Mouse (Mus musculus) MEL-GATA-1-ER (cell line): ENCODE measurements around the gene Adgrf5.
"Not testable (repeated sequence)": the region's sequence is repeated elsewhere in the genome, so short reads cannot be mapped to it uniquely, and the experiment has no call there.

Experiments used
- DNase-seq: peaks from one replicate; pipeline ENCODE4 v3.0.0-alpha.2; 2012; ENCODE audit warnings: low read depth; ENCODE audit errors: extremely low read depth

Adgrf5 gene

GRCm38 (mm10) chr17:43459737-43460230 is 99.5 kb downstream of the Adgrf5 start:
- no peak for DNase-seq

GRCm38 (mm10) chr17:43460245-43461181 is 100.3 kb downstream of the Adgrf5 start:
- DNase-seq = no peak

GRCm38 (mm10) chr17:43470039-43470438 is 109.8 kb downstream of the Adgrf5 start:
- DNase-seq = no peak

- DNase-seq = no peak
Observed at GRCm38 (mm10) chr17:43472558-43472957, 112.3 kb downstream of the Adgrf5 start.

- no peak for DNase-seq
Observed at GRCm38 (mm10) chr17:43474775-43475174, 114.5 kb downstream of the Adgrf5 start.

GRCm38 (mm10) chr17:43477621-43478020 is 117.4 kb downstream of the Adgrf5 start:
- no peak for DNase-seq

- DNase-seq = no peak
Observed at GRCm38 (mm10) chr17:43485982-43486381, 125.7 kb downstream of the Adgrf5 start.

- no peak for DNase-seq
Observed at GRCm38 (mm10) chr17:43488439-43489151, 128.3 kb downstream of the Adgrf5 start.

- DNase-seq = not testable (repeated sequence)
Observed at GRCm38 (mm10) chr17:43490371-43490770, 130.1 kb downstream of the Adgrf5 start.

- no peak for DNase-seq
Observed at GRCm38 (mm10) chr17:43495502-43495901, 135.3 kb downstream of the Adgrf5 start.

- DNase-seq = no peak
Observed at GRCm38 (mm10) chr17:43497521-43497920, 137.3 kb downstream of the Adgrf5 start.

- DNase-seq = no peak
Observed at GRCm38 (mm10) chr17:43500513-43500912, 140.3 kb downstream of the Adgrf5 start.

- no peak for DNase-seq
Observed at GRCm38 (mm10) chr17:43501223-43501622, 141.0 kb downstream of the Adgrf5 start.

- no peak for DNase-seq
Observed at GRCm38 (mm10) chr17:43501631-43502030, 141.4 kb downstream of the Adgrf5 start.

- no peak for DNase-seq
Observed at GRCm38 (mm10) chr17:43502592-43502991, 142.3 kb downstream of the Adgrf5 start, which contains the start of gene Mep1a. Gene Mep1a (minus strand): TSS chr17:43502812.

GRCm38 (mm10) chr17:43503861-43504593 is 143.8 kb downstream of the Adgrf5 start:
- DNase-seq = no peak

GRCm38 (mm10) chr17:43504594-43504934 is 144.3 kb downstream of the Adgrf5 start:
- no peak for DNase-seq
